Mouse (Mus musculus) c-Kit-positive CD71-positive TER-119-positive erythroid progenitor cells, embryonic 14.5 days (primary cell): Measurements from ENCODE around the gene Cd101.

Source experiments
- DNase-seq: peaks from one replicate; pipeline ENCODE4 v3.0.0-alpha.2; 2013; ENCODE audit warnings: low spot score

Gene Cd101

GRCm38 (mm10) chr3:101003575-101004356, 25.6 kb downstream of the Cd101 start:
- DNase-seq = no peak

- no peak for DNase-seq
These were observed 29.6 kb downstream of the Cd101 start for GRCm38 (mm10) chr3:100999732-101000131.

DNA sequence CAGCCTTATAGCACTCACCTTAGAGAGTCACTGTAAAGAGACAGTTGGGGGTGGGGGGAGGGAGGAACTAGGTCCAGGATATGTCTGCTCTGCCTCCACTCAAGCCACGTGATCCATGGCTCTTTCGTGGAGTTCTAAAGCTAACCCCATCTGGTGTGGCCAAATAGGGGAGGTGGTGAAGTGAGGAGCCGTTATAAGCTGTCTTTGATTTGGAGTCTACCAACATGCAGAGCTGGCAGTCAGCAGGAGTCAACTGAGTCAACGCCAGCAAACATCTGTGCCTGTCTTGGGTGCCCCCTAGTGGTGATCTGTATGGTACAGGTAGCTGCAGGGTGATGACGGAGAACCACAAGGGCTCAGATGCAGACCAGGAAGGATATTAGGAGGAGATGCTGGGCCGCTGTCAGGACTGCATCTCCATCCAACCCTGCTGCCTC, 30.4 kb downstream of the Cd101 start:
- peak; percentile 65 for DNase-seq

DNA sequence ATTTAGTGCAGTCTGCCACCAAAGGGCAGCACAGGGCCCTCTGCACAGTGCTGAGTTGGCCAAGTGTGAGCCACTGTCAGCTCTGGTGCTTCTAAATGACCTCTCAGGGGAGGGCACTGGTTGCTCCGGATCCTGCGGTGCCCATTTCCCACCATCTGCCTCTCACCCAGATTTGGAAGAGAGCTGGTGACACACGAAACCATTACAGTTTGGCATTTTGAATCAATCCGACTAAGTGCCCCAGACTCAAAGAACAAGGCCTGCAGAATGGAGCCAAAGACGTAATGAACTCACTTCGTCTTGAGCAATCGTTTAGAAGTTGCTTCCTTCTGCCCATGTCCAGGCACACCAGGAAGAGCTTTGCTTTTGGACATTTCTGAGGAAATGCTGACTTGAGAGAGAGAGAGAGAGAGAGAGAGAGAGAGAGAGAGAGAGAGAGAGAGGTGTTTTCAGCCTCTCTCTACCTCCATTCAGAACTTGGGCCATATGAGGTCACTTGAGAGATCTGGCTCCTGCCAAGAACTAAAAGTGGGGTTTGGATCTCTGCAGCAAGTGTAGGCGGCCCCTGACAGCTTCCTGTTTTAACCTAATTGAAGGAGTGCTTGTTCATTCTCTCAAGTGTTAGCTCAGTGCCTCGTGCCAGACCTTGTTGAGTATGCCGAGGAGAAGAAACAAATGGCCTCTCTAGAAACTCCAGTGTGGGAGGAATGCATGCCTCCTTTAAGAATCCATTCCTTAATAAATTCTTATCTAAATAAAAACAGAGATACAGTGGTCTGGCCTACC, 31.4 kb downstream of the Cd101 start:
- no peak for DNase-seq

GRCm38 (mm10) chr3:100994252-100994651, 35.1 kb downstream of the Cd101 start:
- DNase-seq = no peak

DNA sequence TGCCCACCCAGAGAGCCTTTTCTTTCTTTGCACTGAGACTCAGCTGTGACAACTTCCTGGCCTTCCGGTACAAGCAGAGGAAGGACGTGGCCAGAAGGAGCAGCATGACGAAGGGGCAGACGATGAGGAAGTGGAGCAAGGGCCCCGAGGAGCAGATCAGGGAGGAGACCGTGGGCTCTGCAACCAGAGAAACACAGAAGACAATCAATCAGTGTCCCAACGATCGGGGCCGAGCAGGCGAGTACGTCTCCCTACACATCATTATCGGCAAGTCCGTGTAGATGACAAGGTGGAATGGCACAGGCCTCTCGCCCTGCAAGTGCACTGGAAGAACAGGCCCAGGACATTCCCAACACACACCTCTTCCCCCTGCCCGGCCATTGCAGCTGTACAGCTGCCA, 35.6 kb downstream of the Cd101 start:
- DNase-seq = no peak

DNA sequence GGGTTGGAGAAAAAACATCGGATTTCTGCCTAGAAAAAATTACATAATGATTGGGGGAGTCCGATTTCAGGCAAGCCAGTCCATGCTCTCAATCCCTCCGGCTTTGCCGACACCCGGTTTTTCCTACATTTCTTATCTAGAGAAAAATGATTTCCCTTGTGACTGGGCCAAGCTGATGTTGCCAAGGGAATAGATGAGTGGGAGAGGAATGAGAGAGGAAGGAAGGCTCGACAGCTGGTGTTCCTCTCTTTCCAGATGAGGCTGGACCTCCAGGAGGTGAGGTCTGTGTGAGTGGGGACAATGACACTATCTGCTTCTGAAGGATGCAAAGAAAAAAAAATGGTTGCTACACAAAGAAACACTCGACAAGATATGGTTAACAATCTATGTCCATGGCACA, 36.2 kb downstream of the Cd101 start:
- no peak for DNase-seq

DNA sequence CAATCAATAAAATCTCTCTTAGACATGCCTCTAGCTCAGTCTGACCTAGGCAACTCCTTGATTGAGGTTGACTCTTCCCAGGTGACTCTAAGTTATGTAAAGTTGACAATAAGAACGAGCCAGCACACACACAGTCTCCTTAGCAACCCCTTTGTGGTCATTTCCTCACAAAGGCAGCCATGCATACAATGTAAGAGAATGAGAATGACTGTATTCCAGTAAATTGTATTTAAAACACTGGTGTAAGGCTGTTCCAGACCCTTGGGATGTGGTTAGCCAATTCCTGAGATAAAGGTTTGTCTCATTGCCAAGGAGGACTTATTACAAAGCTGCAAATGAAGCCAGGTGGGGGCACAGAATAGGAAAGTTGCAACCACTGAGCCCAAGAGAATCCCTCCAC, 39.1 kb downstream of the Cd101 start:
- DNase-seq = no peak

DNA sequence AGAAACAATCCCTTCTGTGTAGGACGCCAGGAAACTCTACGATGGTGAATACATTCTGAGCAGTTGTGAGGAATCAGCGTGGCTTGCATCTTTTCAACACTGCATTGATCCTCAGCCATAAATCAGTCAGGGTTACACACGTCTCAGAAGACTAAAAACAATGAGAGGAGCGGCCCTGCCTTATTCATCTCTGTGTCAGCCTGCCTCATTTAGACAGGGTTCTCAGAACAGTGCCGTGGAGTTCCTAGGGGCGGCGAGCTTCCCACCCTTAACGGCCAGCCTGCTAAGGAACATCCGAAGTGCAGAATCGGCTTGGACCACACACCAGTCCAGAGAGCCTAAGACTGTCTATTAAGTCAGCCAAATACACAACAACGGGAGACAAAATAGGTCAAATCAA, 39.9 kb downstream of the Cd101 start:
- no peak for DNase-seq

DNA sequence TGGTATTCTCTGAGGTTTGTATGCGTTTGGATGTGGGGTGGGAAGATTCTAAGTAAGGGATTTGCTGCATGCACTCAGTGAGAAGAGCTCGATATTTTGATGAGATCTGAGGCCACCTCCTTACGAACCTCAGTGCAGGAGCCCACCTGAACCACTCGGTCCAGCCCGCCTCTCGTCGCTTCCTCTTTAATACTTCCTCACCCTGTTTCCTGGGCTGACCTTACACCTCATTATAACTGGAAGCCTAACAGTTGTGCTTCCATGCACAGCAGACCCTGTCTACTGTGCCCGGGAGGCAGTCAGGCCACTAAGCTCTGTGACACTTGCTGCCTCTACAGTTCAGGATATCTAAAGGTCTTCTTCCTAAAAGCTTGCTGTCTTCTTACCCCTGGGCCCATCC, 50.1 kb downstream of the Cd101 start:
- DNase-seq = no peak

GRCm38 (mm10) chr3:100973906-100974305, 55.5 kb downstream of the Cd101 start:
- no peak for DNase-seq

DNA sequence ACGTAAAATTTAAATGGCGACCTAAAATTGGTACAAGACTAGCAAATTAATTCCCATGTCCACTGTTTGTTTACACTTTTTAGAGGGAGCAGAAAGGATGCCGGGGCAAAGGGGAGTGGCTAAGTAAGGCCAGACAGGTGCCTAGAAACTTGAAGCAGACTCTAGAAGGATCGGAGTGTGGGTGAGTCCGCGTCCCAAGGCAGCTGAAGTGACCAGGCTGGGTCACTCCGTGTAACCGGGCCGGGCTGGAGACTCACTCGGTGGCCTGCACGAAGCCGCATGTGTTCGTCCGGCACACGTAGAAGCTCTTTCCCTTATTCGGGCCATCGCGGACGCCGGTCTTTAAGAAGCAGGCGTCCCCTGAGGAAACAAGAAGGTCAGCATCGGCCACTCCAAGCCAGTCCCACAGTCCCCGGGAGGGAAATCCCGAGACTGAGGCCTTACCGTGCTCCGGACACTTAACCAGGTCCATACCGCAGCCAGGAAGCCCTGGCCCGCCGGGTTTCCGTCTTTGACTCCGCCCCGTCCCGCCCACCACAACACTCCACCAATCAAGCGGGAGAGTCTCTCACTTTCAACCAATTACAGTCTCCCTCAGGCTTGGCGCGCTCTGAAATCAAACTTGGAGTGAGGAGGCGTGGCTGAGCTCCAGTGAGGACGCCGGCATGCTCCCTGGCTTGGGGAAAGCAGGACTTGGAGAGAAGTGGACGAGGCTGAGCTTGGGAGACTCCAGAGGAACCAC, 60.0 kb downstream of the Cd101 start, which contains the start of gene Ttf2:
Ttf2 (minus strand) TSS at position 488 of the 742 bp plus-strand sequence.
- peak; percentile 94 for DNase-seq

DNA sequence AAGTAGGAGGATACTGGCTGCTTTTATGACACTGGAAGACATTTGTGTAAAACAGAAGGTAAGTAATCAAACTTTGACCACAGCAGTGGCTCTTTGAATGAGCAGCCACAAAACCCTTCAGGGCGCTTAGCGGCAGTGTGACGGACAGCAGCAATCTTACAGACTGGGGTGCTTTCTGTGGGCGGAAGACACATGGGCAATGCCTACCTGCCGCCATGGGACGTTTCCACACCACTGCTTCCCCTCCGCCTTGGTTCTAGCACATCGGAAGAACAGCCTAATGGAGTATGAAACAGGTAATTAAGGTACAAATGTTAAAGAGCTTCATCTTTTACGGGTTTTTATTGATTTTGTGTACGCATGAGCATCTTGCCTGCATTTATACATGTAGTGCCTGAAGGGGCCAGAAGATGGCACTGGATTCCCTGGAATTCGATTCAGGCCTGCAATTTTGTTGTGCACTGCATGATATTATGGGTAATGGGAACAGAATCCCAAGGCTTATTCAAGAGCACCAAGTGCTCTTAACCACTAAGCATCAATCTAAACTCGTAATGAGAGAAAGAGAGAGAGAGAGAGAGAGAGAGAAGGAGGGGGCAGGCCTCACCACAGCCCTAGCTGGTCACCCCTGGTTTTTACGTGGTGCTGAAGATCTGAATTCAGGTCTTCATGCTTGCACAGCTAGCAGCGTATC, 65.4 kb downstream of the Cd101 start:
- DNase-seq = no peak

- DNase-seq = no peak
These were observed 67.9 kb downstream of the Cd101 start for GRCm38 (mm10) chr3:100961501-100961900.

DNA sequence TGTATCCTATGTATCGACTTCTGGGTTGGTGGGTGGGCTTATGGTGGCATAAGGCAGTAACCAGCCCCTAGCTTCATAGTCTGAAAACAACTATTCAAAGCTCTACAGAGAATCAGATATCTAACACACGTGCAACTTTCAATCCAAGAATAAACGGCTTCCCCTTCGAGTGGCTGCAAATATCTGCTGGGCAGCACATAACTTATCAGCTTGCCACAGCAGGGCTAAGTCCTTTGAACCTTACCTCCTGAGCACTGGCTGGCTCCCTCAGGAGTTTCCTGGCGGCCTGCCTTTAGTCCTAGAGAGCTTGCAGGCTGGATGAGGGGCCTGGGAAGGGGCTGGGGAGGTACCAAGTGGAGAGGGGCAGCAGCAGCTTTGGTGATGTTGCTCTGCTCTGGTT, 68.3 kb downstream of the Cd101 start:
- DNase-seq = peak; percentile 26

GRCm38 (mm10) chr3:100954616-100955015, 74.7 kb downstream of the Cd101 start:
- no peak for DNase-seq

DNA sequence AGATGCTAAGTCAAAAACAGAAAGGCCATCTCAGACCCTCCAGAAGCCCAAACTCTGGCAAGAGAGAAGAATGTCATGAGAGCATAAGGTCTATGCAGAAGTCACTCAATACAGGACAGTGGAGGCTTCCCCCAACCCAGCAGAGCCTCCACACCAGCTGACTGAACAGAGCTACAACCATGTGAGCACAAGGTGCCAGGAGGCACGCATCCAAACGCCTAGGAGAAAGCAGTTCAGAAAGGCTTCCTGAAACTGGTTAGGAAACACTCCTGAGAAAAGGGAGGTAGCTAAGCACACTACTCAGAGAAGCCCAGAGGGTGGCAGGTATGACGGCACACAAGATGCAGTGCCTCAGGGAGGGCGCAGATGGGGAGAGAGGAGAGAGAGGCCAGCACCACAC, 77.8 kb downstream of the Cd101 start:
- DNase-seq = no peak

DNA sequence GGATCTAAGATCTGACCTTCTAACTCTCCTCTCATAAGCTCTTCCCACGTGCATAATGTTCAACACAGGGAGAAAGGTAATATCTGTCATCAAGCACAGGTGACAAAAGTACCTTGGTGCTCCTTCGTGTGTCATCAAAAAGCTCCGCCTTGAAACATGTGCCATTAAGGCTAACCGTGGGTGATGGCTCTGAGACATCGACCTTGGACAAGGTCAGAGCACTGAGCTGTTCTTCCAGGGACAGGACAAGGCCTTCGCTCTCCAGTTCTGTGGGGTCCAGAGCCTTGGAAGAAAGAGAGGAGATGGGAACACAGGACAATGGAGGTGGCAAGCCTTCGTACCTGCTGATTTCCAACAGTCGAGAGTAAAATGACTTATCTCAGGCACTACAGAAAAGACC, 82.1 kb downstream of the Cd101 start:
- no peak for DNase-seq
